Mouse (Mus musculus) small intestine, adult 2 months (tissue): ENCODE data around the gene Snx25. TPM values are rescaled to one million over a fixed set of nuclear protein-coding genes. Genes with fewer than 3 reads are reported as not detected.
"Not testable (repeated sequence)": the region's sequence is repeated elsewhere in the genome, so short reads cannot be mapped to it uniquely, and the experiment has no call there.

Source experiments
- H3K27ac ChIP-seq: fragments of 200-500 bp; 2 replicates; pipeline ENCODE4 v1.5.1; 2012; ENCODE audit warnings: low read depth, low read length, control low read depth, inconsistent platforms; ENCODE audit not compliant: insufficient read depth
- H3K27me3 ChIP-seq: fragments of 200-500 bp; 2 replicates; pipeline ENCODE4 v1.6.1; 2012; ENCODE audit warnings: mild to moderate bottlenecking, moderate library complexity, low read length, inconsistent platforms; ENCODE audit not compliant: control insufficient read depth, insufficient read depth
- H3K36me3 ChIP-seq: fragments of 200-500 bp; 2 replicates; pipeline ENCODE4 v1.6.1; 2012; ENCODE audit warnings: mild to moderate bottlenecking, low read length, control low read depth, inconsistent platforms; ENCODE audit not compliant: control insufficient read depth, insufficient read depth
- H3K4me1 ChIP-seq: fragments of 200-500 bp; 2 replicates; pipeline ENCODE4 v1.6.1; 2012; ENCODE audit warnings: low read length, inconsistent platforms, mixed read lengths; ENCODE audit not compliant: control insufficient read depth, insufficient read depth, insufficient read length
- H3K4me3 ChIP-seq: fragments of 200-500 bp; 2 replicates; pipeline ENCODE4 v1.5.1; 2012; ENCODE audit warnings: low read depth, mild to moderate bottlenecking, control low read depth, inconsistent platforms, low read length, moderate library complexity
- CTCF ChIP-seq: fragments of 200-500 bp; IDR thresholded peaks from 2 replicates; pipeline ENCODE4 v1.5.1; 2012; ENCODE audit warnings: low read depth, mild to moderate bottlenecking, control low read depth, inconsistent platforms, low read length, moderate library complexity, mixed read lengths; ENCODE audit not compliant: insufficient replicate concordance, insufficient read length; ENCODE audit errors: extremely low read depth
- POLR2A ChIP-seq: fragments of 200-500 bp; IDR thresholded peaks from 2 replicates; pipeline ENCODE4 v1.6.1; 2012; ENCODE audit warnings: low read depth, mild to moderate bottlenecking, control low read depth, inconsistent platforms, low read length, moderate library complexity
- WGBS: fragments of 180-500 bp; shearing (Covaris S2); methylation state at CpG from one replicate; pipeline ENCODE4 v1.1.7; 2018; 5-methylcytosine and 5-hydroxymethylcytosine counted together
- polyA plus RNA-seq: library from polyadenylated mRNA; depleted of rRNA; stranded (reverse); fragments of >200 nt; gene quantifications from 2 replicates; pipeline ENCODE4 v1.2.3, GENCODE M21; 2012

Snx25 gene
- polyA plus RNA-seq, 1 experiment = 10.9 TPM

DNA sequence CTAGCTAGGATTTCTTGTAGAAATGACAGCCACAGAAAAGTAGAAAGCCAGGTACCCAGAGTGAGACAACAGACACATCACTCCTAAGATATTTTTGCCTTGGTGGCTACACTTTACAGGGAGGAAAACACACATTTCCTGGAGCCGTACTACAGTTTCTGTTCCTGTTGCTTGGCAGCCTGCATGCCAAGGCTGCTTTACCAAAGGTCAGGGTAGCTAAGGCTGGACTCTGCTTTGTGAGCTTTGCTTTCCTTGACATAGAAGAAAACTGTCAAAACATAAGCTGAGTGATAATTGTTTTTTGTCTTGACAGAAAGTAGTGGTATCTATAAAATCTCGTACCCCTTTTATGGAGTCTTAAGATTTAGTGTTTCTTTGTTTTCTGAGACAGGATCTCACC lies 21.5 kb downstream of the Snx25 start:
- Histone ChIP-seq H3K4me3 (no peak overlapping the region), H3K4me1 (peaks cover 11% of the 10 kb centered on the region), H3K36me3 (peaks cover 3% of the 10 kb centered on the region), H3K27me3 (no peaks in the 10 kb centered on the region), H3K27ac (peak overlapping the region; percentile 79)
- no peak for TF ChIP-seq CTCF
- TF ChIP-seq POLR2A = no peak
- 33% methylated on average over 2 of the region's 2 CpGs for WGBS

DNA sequence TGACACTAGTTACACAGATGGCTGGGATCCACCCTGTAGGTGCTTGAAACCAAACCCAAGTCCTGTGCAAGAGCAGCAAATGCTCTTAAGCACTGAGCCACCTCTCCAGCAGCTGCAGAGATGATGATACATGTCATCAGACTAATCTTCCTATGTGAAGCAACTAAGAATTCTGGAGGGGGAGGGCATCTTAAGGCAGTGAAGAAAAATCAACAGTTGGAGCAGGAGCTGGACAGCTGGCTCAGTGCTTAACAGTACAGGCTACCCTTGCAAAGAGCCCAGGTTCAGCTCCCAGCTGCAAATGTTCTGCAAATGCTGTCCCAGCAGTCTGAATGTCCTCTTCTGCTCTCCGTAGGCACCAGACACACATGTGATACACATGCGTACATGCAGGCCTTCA lies 29.5 kb downstream of the Snx25 start:
- TF ChIP-seq POLR2A (no peak), CTCF (no peak)
- H3K4me1 ChIP-seq = peaks cover 1% of the 10 kb centered on the region; the same call in 1 of the 2 replicates
- no peaks in the 10 kb centered on the region for H3K27me3 ChIP-seq
- 92% methylated on average over 2 of the region's 2 CpGs for WGBS
- peaks cover 18% of the 10 kb centered on the region for H3K36me3 ChIP-seq
- H3K4me3 ChIP-seq = no peak overlapping the region
- H3K27ac ChIP-seq = no peak overlapping the region

DNA sequence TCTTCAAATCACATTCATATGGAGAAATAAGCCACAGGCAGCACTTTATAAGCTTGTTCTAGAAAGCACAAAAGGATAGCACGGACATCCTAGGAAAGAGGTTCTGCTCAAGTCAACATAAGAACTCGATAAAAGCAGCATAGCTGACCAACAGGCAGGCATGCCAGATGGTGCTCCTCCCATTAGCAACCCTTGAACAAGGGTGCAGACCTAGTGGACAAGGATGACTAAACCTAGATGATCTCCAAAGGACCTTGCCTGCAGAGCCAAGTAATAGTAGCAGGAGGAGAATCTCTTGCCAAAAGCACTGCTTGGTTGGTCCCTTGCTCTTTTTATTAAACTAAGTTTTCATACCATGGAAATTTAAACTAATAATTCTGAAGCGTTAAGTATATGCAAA lies 32.8 kb downstream of the Snx25 start:
- TF ChIP-seq POLR2A (no peak), CTCF (no peak)
- 91% methylated on average over 3 of the region's 3 CpGs for WGBS
- peaks cover 23% of the 10 kb centered on the region for H3K36me3 ChIP-seq
- no peaks in the 10 kb centered on the region for H3K27me3 ChIP-seq
- H3K27ac ChIP-seq = no peak overlapping the region
- peaks cover 1% of the 10 kb centered on the region; the same call in 1 of the 2 replicates for H3K4me1 ChIP-seq
- no peak overlapping the region for H3K4me3 ChIP-seq

DNA sequence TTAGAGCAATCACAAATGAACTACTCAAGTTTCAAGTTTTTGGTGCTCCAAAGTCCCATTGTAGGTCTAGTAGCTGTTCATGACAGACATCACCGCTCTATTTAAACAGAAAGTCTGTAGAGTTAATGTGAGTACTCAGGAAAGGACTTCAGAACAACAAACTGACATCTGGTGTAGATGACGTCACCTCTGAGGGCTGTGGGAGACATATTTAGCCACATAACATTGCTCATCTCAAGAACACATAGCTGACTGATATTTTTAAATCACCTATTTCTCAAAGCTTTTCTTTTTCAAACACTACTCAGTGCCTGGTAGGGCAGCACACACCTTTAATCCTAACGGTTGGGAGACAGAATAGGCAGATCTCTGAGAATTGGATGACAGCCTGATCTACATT lies 34.8 kb downstream of the Snx25 start:
- Histone ChIP-seq H3K36me3 (peaks cover 18% of the 10 kb centered on the region), H3K27ac (no peak overlapping the region), H3K4me3 (no peak overlapping the region), H3K4me1 (peaks cover 1% of the 10 kb centered on the region; the same call in 1 of the 2 replicates), H3K27me3 (no peaks in the 10 kb centered on the region)
- no peak for TF ChIP-seq POLR2A
- no peak for TF ChIP-seq CTCF
- WGBS = 79% methylated on average over 3 of the region's 3 CpGs

DNA sequence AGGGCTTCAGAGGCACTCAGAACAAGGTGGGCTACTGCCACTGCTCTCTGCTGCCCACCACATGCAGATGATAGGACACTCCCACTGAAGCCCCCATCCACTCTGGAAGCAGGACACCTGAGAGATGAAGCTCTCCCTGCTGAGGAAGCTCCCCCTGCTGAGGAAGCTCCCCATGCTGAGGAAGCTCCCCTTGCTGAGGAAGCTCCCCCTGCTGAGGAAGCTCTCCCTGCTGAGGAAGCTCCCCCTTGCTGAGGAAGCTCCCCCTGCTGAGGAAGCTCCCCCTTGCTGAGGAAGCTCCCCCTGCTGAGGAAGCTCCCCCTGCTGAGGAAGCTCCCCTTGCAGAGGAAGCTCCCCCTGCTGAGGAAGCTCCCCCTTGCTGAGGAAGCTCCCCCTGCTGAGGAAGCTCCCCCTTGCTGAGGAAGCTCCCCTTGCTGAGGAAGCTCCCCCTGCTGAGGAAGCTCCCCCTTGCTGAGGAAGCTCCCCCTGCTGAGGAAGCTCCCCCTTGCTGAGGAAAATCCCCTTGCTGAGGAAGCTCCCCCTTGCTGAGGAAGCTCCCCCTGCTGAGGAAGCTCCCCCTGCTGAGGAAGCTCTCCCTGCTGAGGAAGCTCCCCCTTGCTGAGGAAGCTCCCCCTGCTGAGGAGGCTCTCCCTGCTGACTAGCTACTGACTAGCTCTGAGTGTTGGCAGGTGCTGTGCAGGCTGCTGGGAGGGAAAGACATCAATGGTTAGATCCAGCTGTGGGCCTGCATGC lies 38.4 kb downstream of the Snx25 start:
- peaks cover 19% of the 10 kb centered on the region for H3K36me3 ChIP-seq
- not testable (repeated sequence) for H3K4me1 ChIP-seq, H3K27me3 ChIP-seq, H3K27ac ChIP-seq, H3K4me3 ChIP-seq

DNA sequence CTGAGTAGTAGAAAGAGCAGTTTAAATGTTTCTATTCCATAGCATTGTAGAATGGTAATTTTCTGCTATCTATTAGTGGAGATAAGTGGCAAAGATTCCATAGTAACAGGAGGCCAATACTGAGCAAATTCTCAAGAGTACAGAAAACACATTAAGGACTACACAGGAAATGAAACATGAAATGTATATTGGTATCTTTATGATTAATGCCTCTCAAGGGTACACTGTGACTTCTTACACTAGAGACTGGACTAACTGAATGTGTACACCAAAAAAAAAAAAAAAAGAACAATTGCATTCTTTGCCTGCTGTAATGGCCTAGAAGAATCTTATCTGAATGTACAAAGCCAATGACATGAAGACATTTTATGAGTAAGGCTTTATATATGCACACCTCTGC lies 44.3 kb downstream of the Snx25 start:
- Histone ChIP-seq H3K4me3 (no peak overlapping the region), H3K27ac (no peak overlapping the region), H3K4me1 (no peaks in the 10 kb centered on the region), H3K36me3 (peaks cover 34% of the 10 kb centered on the region), H3K27me3 (no peaks in the 10 kb centered on the region)
- TF ChIP-seq POLR2A (no peak), CTCF (no peak)

DNA sequence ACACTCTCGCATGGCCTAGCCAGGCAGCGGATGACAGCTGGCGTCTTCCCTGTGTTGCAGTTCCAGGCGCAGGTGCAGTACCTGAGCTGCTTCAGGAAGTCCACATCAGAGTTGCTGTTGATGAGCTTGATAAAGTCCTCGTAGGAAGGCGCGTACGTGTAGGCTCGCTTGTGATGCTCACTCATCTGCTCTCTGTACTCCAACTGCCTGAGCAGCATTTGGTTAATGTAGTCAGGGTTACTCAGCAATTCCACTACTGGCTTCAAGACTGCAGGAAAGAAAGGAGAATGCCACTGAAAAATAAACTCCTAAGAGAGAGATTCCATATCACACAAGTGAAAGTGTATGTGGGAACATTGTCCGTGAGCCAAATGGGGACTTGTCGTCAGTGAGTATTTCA lies 48.5 kb downstream of the Snx25 start:
- TF ChIP-seq CTCF (no peak), POLR2A (no peak)
- Histone ChIP-seq H3K27ac (no peak overlapping the region), H3K4me1 (no peaks in the 10 kb centered on the region), H3K27me3 (no peaks in the 10 kb centered on the region), H3K36me3 (peaks cover 36% of the 10 kb centered on the region), H3K4me3 (no peak overlapping the region)
- WGBS = 94% methylated on average over 11 of the region's 11 CpGs
